Mouse (Mus musculus): ENCODE measurements at regions not wholly inside any gene's neighbourhood (a gene's known extent, or its start where the extent isn't known, plus 50 kb on each side); places are given as distances from the start of the nearest gene placed in this dataset.

DNA sequence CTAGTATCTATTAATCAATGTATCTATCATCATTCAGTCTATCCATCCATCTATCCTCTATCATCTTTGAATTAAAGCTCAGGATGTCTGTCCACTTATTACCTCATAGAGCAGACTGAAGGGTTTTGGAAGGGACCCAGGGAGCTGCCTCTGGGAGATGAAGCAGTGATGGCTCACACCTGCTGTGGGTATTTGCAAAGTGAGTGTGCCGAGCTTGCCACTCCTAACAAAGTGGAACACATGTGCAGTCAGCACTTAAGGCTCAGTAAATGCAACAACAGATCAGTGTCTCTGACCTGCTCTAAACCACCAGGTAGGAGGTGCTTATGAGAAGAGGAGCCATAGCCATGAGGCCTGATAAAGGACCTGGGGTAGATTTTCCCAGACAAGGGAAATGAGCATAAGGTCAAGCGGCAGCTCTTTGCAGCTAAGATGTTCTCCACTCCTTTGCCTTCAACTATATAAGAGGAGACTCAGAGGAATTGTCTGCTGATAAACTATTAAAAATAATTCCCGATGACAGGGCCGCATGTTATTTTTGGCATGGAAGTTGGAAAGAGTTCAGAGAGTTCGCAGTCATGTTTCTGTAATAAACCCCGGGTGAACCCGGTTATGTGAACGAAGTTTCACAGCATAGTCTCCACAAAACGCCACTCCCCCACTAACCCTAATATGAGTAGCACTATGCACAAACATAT is 122.9 kb upstream of the Ccnd2 start:
- no peak for TF ChIP-seq POLR2A (IDR thresholded peaks at IDR 0.05; ENCODE audit: borderline replicate concordance, extremely low read depth, insufficient read depth, insufficient read length, poor library complexity, severe bottlenecking)
- no peak for TF ChIP-seq CTCF (IDR thresholded peaks at IDR 0.05; ENCODE audit: borderline replicate concordance, extremely low read depth, insufficient read depth, insufficient read length)
